In the genomic region with DNA sequence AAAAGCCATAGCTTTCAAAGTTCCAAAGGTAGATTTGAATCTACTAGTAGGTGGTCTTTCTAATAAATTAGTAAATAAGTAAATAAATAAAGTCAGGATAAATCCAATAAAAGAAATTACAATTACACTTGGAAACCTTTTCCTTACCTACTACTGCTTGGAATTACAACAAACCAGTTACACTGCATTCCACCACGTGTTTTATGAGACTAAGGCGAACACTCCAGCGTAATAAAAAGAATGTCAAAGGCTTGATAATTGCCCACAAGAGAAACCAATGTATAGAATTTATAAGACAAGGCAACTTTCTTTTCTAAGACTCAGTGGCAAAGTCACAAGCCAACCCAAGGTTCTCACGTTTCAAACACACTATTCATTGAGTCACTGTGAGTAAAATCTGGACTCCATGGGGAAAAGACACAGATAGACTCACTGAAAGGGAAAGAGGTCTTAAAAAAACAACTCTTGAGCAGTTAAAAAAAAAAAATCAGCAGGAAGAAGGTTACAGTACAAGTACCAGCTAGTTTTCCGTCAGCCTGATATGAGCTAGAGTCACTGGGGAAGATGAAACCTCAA, we compare ENCODE assay signal across 21 mouse cellular contexts. TPM values are rescaled to one million over a fixed set of nuclear protein-coding genes. Genes with fewer than 3 reads are reported as not detected.
A peak's percentile ranks its signal among the peaks of the same experiment; 100 is the strongest.
DNase-seq lines count a peak whose midpoint lies in the region; ATAC-seq and TF ChIP-seq lines count a peak whose summit lies in the region.
"Had no signal": no experiment of that assay in that cellular context is flagged by ENCODE, and none has a peak within 500 bp of the region (broad histone marks: within the 10 kb centered on the region; RNA-seq: fewer than 3 reads in every experiment).

No protein-coding gene starts in this region.

- TF ChIP-seq CTCF in kidney, postnatal 0 days (IDR thresholded peaks at IDR 0.05; ENCODE audit: low read depth): no peak
- TF ChIP-seq CTCF in forebrain, postnatal 0 days (IDR thresholded peaks at IDR 0.05; ENCODE audit: low read depth): no peak

- no peak overlapping the region for H3K4me3 ChIP-seq in kidney, postnatal 0 days (replicated peaks; ENCODE audit: low read depth, low read length)
- H3K4me3 ChIP-seq in embryonic facial prominence, embryonic 13.5 days: no peak overlapping the region
- no peak overlapping the region for H3K4me3 ChIP-seq in forebrain, postnatal 0 days (ENCODE audit: low read depth, low read length)
- H3K4me3 ChIP-seq: heart, embryonic 10.5 days; hindbrain, embryonic 15.5 days; left cerebral cortex, adult 2 months; midbrain, embryonic 10.5 days; neural tube, embryonic 13.5 days had no signal

- no peak overlapping the region for H3K4me2 ChIP-seq in kidney, postnatal 0 days (ENCODE audit: low read length)
- H3K4me2 ChIP-seq in embryonic facial prominence, embryonic 13.5 days: peak overlapping the region; percentile 19; the same call in 1 of the 2 replicates
- H3K4me2 ChIP-seq in forebrain, postnatal 0 days (ENCODE audit: low read depth): no peak overlapping the region
- H3K4me2 ChIP-seq: hindbrain, embryonic 15.5 days; neural tube, embryonic 13.5 days had no signal

- no peaks in the 10 kb centered on the region for H3K36me3 ChIP-seq in kidney, postnatal 0 days (ENCODE audit: insufficient read depth, low read length)
- H3K36me3 ChIP-seq in embryonic facial prominence, embryonic 13.5 days: no peaks in the 10 kb centered on the region
- H3K36me3 ChIP-seq in forebrain, postnatal 0 days (ENCODE audit: insufficient read depth): no peaks in the 10 kb centered on the region
- H3K36me3 ChIP-seq: G1E; hindbrain, embryonic 15.5 days; midbrain, embryonic 10.5 days; neural tube, embryonic 13.5 days had no signal

- DNase-seq in kidney, postnatal 0 days (ENCODE audit: low spot score): no peak
- DNase-seq in kidney, adult 18-20 months: no peak
- peak; percentile 66 for DNase-seq in 3T3-L1 (ENCODE audit: low read depth, low spot score)
- peak; percentile 87 for DNase-seq in large intestine, adult 2 months (ENCODE audit: low read depth, low spot score)
- DNase-seq in forebrain, postnatal 0 days: no peak
- DNase-seq in frontal cortex, adult 2 months (ENCODE audit: extremely low spot score in 1 of 2, low spot score in 1 of 2): no peak
- no peak for DNase-seq in testis, postnatal 14 days (ENCODE audit: low spot score)
- DNase-seq: cerebellum, adult 9-11 months; gastrocnemius, postnatal 36 days; heart, postnatal 14 days; kidney, adult 8-10 months; lung, postnatal 10 days; right cerebral cortex, postnatal 25 days; thymus, postnatal 36 days had no signal

- WGBS in kidney, postnatal 0 days: 35% methylated on average over 5 of the region's 5 CpGs
- 36% methylated on average over 5 of the region's 5 CpGs for WGBS in embryonic facial prominence, embryonic 13.5 days
- 29% methylated on average over 5 of the region's 5 CpGs for WGBS in large intestine, adult 2 months
- 57% methylated on average over 5 of the region's 5 CpGs for WGBS in forebrain, postnatal 0 days

- peak overlapping the region; percentile 42; the same call in 1 of the 2 replicates for H3K27ac ChIP-seq in kidney, postnatal 0 days
- H3K27ac ChIP-seq in embryonic facial prominence, embryonic 13.5 days: no peak overlapping the region
- H3K27ac ChIP-seq in forebrain, postnatal 0 days (ENCODE audit: low read depth, low read length): no peak overlapping the region
- H3K27ac ChIP-seq: heart, embryonic 10.5 days; hindbrain, embryonic 15.5 days; left cerebral cortex, adult 2 months; midbrain, embryonic 10.5 days; neural tube, embryonic 13.5 days had no signal

- ATAC-seq in kidney, postnatal 0 days (replicated peaks; ENCODE audit: low FRiP score, low read depth): no peak
- ATAC-seq in embryonic facial prominence, embryonic 13.5 days (ENCODE audit: insufficient number of reproducible peaks, insufficient read depth, low FRiP score, low TSS enrichment, low read depth): no peak
- no peak for ATAC-seq in forebrain, postnatal 0 days

- no peaks in the 10 kb centered on the region for H3K27me3 ChIP-seq in kidney, postnatal 0 days (ENCODE audit: insufficient read depth, low read length)
- H3K27me3 ChIP-seq in embryonic facial prominence, embryonic 13.5 days: no peaks in the 10 kb centered on the region
- no peaks in the 10 kb centered on the region for H3K27me3 ChIP-seq in forebrain, postnatal 0 days (ENCODE audit: insufficient read depth, low read length)
- H3K27me3 ChIP-seq: hindbrain, embryonic 15.5 days; neural tube, embryonic 13.5 days had no signal

- H3K4me1 ChIP-seq in kidney, postnatal 0 days (replicated peaks; ENCODE audit: insufficient read depth, low read length): peaks cover 19% of the 10 kb centered on the region
- peaks cover 54% of the 10 kb centered on the region for H3K4me1 ChIP-seq in embryonic facial prominence, embryonic 13.5 days
- no peaks in the 10 kb centered on the region for H3K4me1 ChIP-seq in forebrain, postnatal 0 days (ENCODE audit: insufficient read depth)

- no peaks in the 10 kb centered on the region for H3K9me3 ChIP-seq in kidney, postnatal 0 days (replicated peaks; ENCODE audit: low read length)
- H3K9me3 ChIP-seq in embryonic facial prominence, embryonic 13.5 days: no peaks in the 10 kb centered on the region
- no peaks in the 10 kb centered on the region for H3K9me3 ChIP-seq in forebrain, postnatal 0 days (ENCODE audit: low read length)
- H3K9me3 ChIP-seq: heart, embryonic 10.5 days; hindbrain, embryonic 15.5 days; midbrain, embryonic 10.5 days; neural tube, embryonic 13.5 days had no signal

- H3K9ac ChIP-seq in kidney, postnatal 0 days (ENCODE audit: low read depth, low read length): no peak overlapping the region
- H3K9ac ChIP-seq in embryonic facial prominence, embryonic 13.5 days: no peak overlapping the region
- no peak overlapping the region for H3K9ac ChIP-seq in forebrain, postnatal 0 days
- H3K9ac ChIP-seq: hindbrain, embryonic 15.5 days; neural tube, embryonic 13.5 days had no signal

RNA-seq across cellular contexts. Expression of a gene that starts 21.4 kb away (rescaled TPM):
- polyA plus RNA-seq in kidney, postnatal 0 days (2015; fragmentation: Nextera tagmentation; extraction: Ambion mirVana): 17.4 and 19.9 TPM in 2 replicates
- polyA plus RNA-seq in embryonic facial prominence, embryonic 13.5 days (2015; fragmentation: Nextera tagmentation; extraction: Ambion mirVana): 48.8 and 62.6 TPM in 2 replicates
- 12.0 and 22.1 TPM in 2 replicates for polyA plus RNA-seq in large intestine, adult 2 months (2012; rRNA removed)
- 206 and 214 TPM in 2 replicates for total RNA-seq in forebrain, postnatal 0 days (2014; rRNA removed)
- 14.1 and 21.9 TPM in 2 replicates for polyA plus RNA-seq in forebrain, postnatal 0 days (2015; fragmentation: Nextera tagmentation; extraction: Ambion mirVana)
- 194 and 202 TPM in 2 replicates for polyA plus RNA-seq in frontal cortex, adult 2 months (2012; rRNA removed)
- polyA plus RNA-seq: G1E had no signal

Comparison
In these comparisons a context has a peak if more than half of its experiments do, and no peak if none do; other contexts are left out.
1. DNase-seq: peak in 3T3-L1 (single experiment) and large intestine, adult 2 months (single experiment); none in kidney, postnatal 0 days (single experiment), kidney, adult 18-20 months (single experiment), forebrain, postnatal 0 days (single experiment), frontal cortex, adult 2 months (0 of 2) and testis, postnatal 14 days (single experiment).